Mouse (Mus musculus) forebrain, embryonic 14.5 days (tissue): Measurements from ENCODE around the gene Sprr2a3. TPM values are rescaled to one million over a fixed set of nuclear protein-coding genes. Genes with fewer than 3 reads are reported as not detected.

Source experiments
- ATAC-seq: fragments of 200-750 bp; cut with Nextera tagmentation; 2 replicates; pipeline ENCODE4 v1.8.0; 2017; ENCODE audit warnings: mild to moderate bottlenecking, moderate library complexity
- DNase-seq: peaks from one replicate; pipeline ENCODE4 v3.0.0-alpha.2; 2015; ENCODE audit warnings: low spot score
- H3K27ac ChIP-seq: fragments of 300-500 bp; sonication (generic); 2 replicates; pipeline ENCODE4 v1.5.1; 2014; ENCODE audit warnings: low read depth, mild to moderate bottlenecking, control low read depth, low read length, moderate library complexity
- H3K27me3 ChIP-seq: fragments of 300-500 bp; sonication (generic); replicated peaks from 2 replicates; pipeline ENCODE4 v1.6.1; 2014; ENCODE audit warnings: low read length, control low read depth, mixed read lengths; ENCODE audit not compliant: control insufficient read depth, insufficient read depth
- H3K36me3 ChIP-seq: fragments of 300-500 bp; sonication (generic); 2 replicates; pipeline ENCODE4 v1.6.1; 2014; ENCODE audit warnings: low read length, control low read depth; ENCODE audit not compliant: control insufficient read depth, insufficient read depth
- H3K4me1 ChIP-seq: fragments of 300-500 bp; sonication (generic); 2 replicates; pipeline ENCODE4 v1.6.1; 2014; ENCODE audit warnings: antibody characterized with exemption, low read length, control low read depth; ENCODE audit not compliant: control insufficient read depth, insufficient read depth
- H3K4me2 ChIP-seq: fragments of 300-500 bp; sonication (generic); 2 replicates; pipeline ENCODE4 v1.6.1; 2014; ENCODE audit warnings: mild to moderate bottlenecking, control low read depth, low read length
- H3K4me3 ChIP-seq: fragments of 300-500 bp; sonication (generic); 2 replicates; pipeline ENCODE4 v1.5.1; 2014; ENCODE audit warnings: low read depth, low read length, control low read depth
- H3K9ac ChIP-seq: fragments of 300-500 bp; sonication (generic); 2 replicates; pipeline ENCODE4 v1.6.1; 2014; ENCODE audit warnings: mild to moderate bottlenecking, low read length, control low read depth, moderate library complexity
- H3K9me3 ChIP-seq: fragments of 300-500 bp; sonication (generic); replicated peaks from 2 replicates; pipeline ENCODE4 v1.6.1; 2016; ENCODE audit warnings: low read length, control low read depth, mixed read lengths; ENCODE audit not compliant: control insufficient read depth
- WGBS: fragments of 180-500 bp; shearing (Covaris S2); extraction: QIAGEN DNeasy Blood & Tissue Kit; methylation state at CpG from one replicate; pipeline ENCODE4 v1.1.7; 2014; 5-methylcytosine and 5-hydroxymethylcytosine counted together
- polyA plus RNA-seq: library from polyadenylated mRNA; unstranded; fragments of >200 nt; fragmentation: Nextera tagmentation; extraction: Ambion mirVana; gene quantifications from 2 replicates; pipeline ENCODE4 v1.2.1, GENCODE M21; 2014

The Sprr2a3 gene
- polyA plus RNA-seq, 1 experiment from 2014 or later, result not detected

GRCm38 (mm10) chr3:92316320-92316719 is 31.1 kb downstream of the Sprr2a3 start, which contains the start of gene Sprr2b:
Gene Sprr2b (plus strand): TSS chr3:92316620.
- no peaks in the 10 kb centered on the region for H3K4me1 ChIP-seq
- H3K4me2 ChIP-seq, result no peak within 1 kb of the TSS
- DNase-seq, result no peak
- no peak within 1 kb of the TSS for H3K27ac ChIP-seq
- H3K36me3 ChIP-seq, result no peaks in the 10 kb centered on the region
- no peak for ATAC-seq
- H3K9ac ChIP-seq, result no peak within 1 kb of the TSS
- no peak within 1 kb of the TSS for H3K4me3 ChIP-seq
- no peaks in the 10 kb centered on the region for H3K27me3 ChIP-seq
- 66% methylated on average over 2 of the region's 2 CpGs for WGBS
- no peaks in the 10 kb centered on the region for H3K9me3 ChIP-seq

- DNase-seq, result no peak
- H3K36me3 ChIP-seq, result no peaks in the 10 kb centered on the region
- 64% methylated on average over 2 of the region's 2 CpGs for WGBS
- no peaks in the 10 kb centered on the region for H3K27me3 ChIP-seq
- H3K9me3 ChIP-seq, result no peaks in the 10 kb centered on the region
- H3K9ac ChIP-seq, result no peak overlapping the region
- H3K4me2 ChIP-seq, result no peak overlapping the region
- no peaks in the 10 kb centered on the region for H3K4me1 ChIP-seq
- no peak for ATAC-seq
- no peak overlapping the region for H3K4me3 ChIP-seq
- no peak overlapping the region for H3K27ac ChIP-seq
Observed at GRCm38 (mm10) chr3:92317384-92317783, 32.2 kb downstream of the Sprr2a3 start.

DNA sequence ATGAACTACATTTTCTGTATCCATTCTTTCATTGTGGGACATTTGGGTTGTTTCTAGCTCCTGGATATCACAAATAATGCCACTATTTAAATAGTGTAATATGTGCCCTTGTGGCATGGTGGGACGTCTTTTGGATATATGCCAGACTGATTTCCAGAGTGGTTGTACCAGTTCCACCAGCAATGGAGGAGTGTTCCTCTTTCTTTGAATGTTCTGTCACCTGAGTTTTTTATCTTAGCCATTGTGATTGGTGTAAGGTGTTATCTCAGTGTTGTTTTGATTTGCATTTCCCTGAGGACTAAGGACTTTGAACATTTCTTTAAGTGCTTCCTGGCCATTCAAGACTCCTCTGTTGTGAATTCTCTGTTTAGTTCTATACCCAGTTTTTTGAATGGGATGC is 51.1 kb downstream of the Sprr2a3 start:
- Histone ChIP-seq H3K36me3 (no peaks in the 10 kb centered on the region), H3K4me3 (no peak overlapping the region)

GRCm38 (mm10) chr3:92338840-92339239 is 53.6 kb downstream of the Sprr2a3 start, which contains the start of gene Sprr2d:
Gene Sprr2d (plus strand): TSS chr3:92339140.
- ATAC-seq, result no peak
- no peak within 1 kb of the TSS for H3K4me3 ChIP-seq
- H3K27ac ChIP-seq, result no peak within 1 kb of the TSS
- no peak for DNase-seq
- WGBS, result 91% methylated on average over 5 of the region's 5 CpGs
- H3K4me1 ChIP-seq, result no peaks in the 10 kb centered on the region
- H3K27me3 ChIP-seq, result no peaks in the 10 kb centered on the region
- no peaks in the 10 kb centered on the region for H3K9me3 ChIP-seq
- H3K36me3 ChIP-seq, result no peaks in the 10 kb centered on the region
- H3K9ac ChIP-seq, result no peak within 1 kb of the TSS
- no peak within 1 kb of the TSS for H3K4me2 ChIP-seq

More for the DNA sequence above, 51.1 kb downstream of the Sprr2a3 start:
- Histone ChIP-seq H3K27ac (no peak overlapping the region), H3K9me3 (no peaks in the 10 kb centered on the region), H3K4me1 (no peaks in the 10 kb centered on the region), H3K27me3 (no peaks in the 10 kb centered on the region), H3K4me2 (no peak overlapping the region), H3K9ac (no peak overlapping the region)
- WGBS, result 90% methylated on average over 1 of the region's 1 CpGs
- ATAC-seq (no peak), DNase-seq (no peak)

Other genes with a start within 250 kb of the Sprr2a3 start
- gene Lor, start 202.3 kb upstream of the Sprr2a3 start, polyA plus RNA-seq, result 1.3 TPM in 2 replicates
- gene Prr9, start 161.5 kb upstream of the Sprr2a3 start, polyA plus RNA-seq, result not detected in 2 replicates
- gene Lelp1, start 142.7 kb upstream of the Sprr2a3 start, polyA plus RNA-seq, result not detected in 2 replicates
- gene Sprr2a1, start 69.6 kb upstream of the Sprr2a3 start, polyA plus RNA-seq, result not detected in 2 replicates
- not detected in 2 replicates for gene Sprr2a2, start 69.5 kb upstream of the Sprr2a3 start, polyA plus RNA-seq
- gene Sprr2b, start 31.2 kb downstream of the Sprr2a3 start, polyA plus RNA-seq, result not detected in 2 replicates
- not detected in 2 replicates for gene Sprr2d, start 53.7 kb downstream of the Sprr2a3 start, polyA plus RNA-seq
- not detected in 2 replicates for gene Sprr2e, start 66.7 kb downstream of the Sprr2a3 start, polyA plus RNA-seq
- not detected in 2 replicates for gene Sprr2f, start 79.8 kb downstream of the Sprr2a3 start, polyA plus RNA-seq
- not detected in 2 replicates for gene Sprr2h, start 100.3 kb downstream of the Sprr2a3 start, polyA plus RNA-seq
- gene Sprr2i, start 122.6 kb downstream of the Sprr2a3 start, polyA plus RNA-seq, result not detected in 2 replicates
- gene Sprr2j-ps, start 132.7 kb downstream of the Sprr2a3 start, polyA plus RNA-seq, result not detected in 2 replicates
- 4.3 and 6.3 TPM in 2 replicates for gene Gm9774, start 144.0 kb downstream of the Sprr2a3 start, polyA plus RNA-seq
- gene Sprr2k, start 147.2 kb downstream of the Sprr2a3 start, polyA plus RNA-seq, result not detected in 2 replicates
- gene Sprr1b, start 153.4 kb downstream of the Sprr2a3 start, polyA plus RNA-seq, result not detected in 2 replicates
- gene Sprr3, start 173.3 kb downstream of the Sprr2a3 start, polyA plus RNA-seq, result not detected in 2 replicates
- not detected in 2 replicates for gene Sprr1a, start 200.5 kb downstream of the Sprr2a3 start, polyA plus RNA-seq
- gene Sprr4, start 215.1 kb downstream of the Sprr2a3 start, polyA plus RNA-seq, result not detected in 2 replicates
- not detected in 2 replicates for gene 2310046K23Rik, start 249.1 kb downstream of the Sprr2a3 start, polyA plus RNA-seq